In genomic region chr2:35171341-35171861, GRCm38 (mm10) we compare ENCODE assay signal across 10 mouse cellular contexts. TPM values are rescaled to one million over a fixed set of nuclear protein-coding genes. Genes with fewer than 3 reads are reported as not detected.
DNase-seq lines count a peak whose midpoint lies in the region; ATAC-seq and TF ChIP-seq lines count a peak whose summit lies in the region.
"Had no signal": no experiment of that assay in that cellular context is flagged by ENCODE, and none has a peak within 500 bp of the region (broad histone marks: within the 10 kb centered on the region; RNA-seq: fewer than 3 reads in every experiment).

No protein-coding gene starts in this region.

- no peak overlapping the region for H3K4me3 ChIP-seq in intestine, postnatal 0 days (ENCODE audit: low read depth, low read length)
- no peak overlapping the region for H3K4me3 ChIP-seq in intestine, embryonic 15.5 days (replicated peaks)
- H3K4me3 ChIP-seq: embryonic facial prominence, embryonic 13.5 days had no signal

- H3K4me2 ChIP-seq in intestine, postnatal 0 days (replicated peaks; ENCODE audit: low read depth), result no peak overlapping the region
- H3K4me2 ChIP-seq in intestine, embryonic 15.5 days (replicated peaks), result no peak overlapping the region
- H3K4me2 ChIP-seq: embryonic facial prominence, embryonic 13.5 days had no signal

- TF ChIP-seq CTCF in intestine, postnatal 0 days (IDR thresholded peaks at IDR 0.05; ENCODE audit: low read depth), result no peak

- peak; percentile 71 for DNase-seq in fibroblast of lung, adult 2 months (ENCODE audit: low read depth)
- DNase-seq in heart, postnatal 36 days, result peak; percentile 48 to 58
- peak; percentile 78 to 92 for DNase-seq in lung, postnatal 4 days
- DNase-seq in thymus, adult 18-20 months, result no peak
- no peak for DNase-seq in cerebellum, postnatal 14 days
- DNase-seq: midbrain, embryonic 14.5 days had no signal

- intact Hi-C loops in heart, postnatal 36 days (cut with DNase I), result no loop called here

- WGBS in intestine, postnatal 0 days, result 82% methylated on average over 10 of the region's 10 CpGs
- WGBS in intestine, embryonic 15.5 days, result 84% methylated on average over 10 of the region's 10 CpGs

- no peaks in the 10 kb centered on the region for H3K4me1 ChIP-seq in intestine, postnatal 0 days (replicated peaks; ENCODE audit: control insufficient read depth, insufficient read depth, low read length)
- H3K4me1 ChIP-seq in intestine, embryonic 15.5 days (replicated peaks), result 0 out of 2 replicates have a peak, but pooled peaks cover 2% of the 10 kb centered on the region
- H3K4me1 ChIP-seq: embryonic facial prominence, embryonic 13.5 days had no signal

- no peaks in the 10 kb centered on the region for H3K27me3 ChIP-seq in intestine, postnatal 0 days (replicated peaks; ENCODE audit: control insufficient read depth, insufficient read depth, low read length)
- H3K27me3 ChIP-seq in intestine, embryonic 15.5 days (replicated peaks), result no peaks in the 10 kb centered on the region
- H3K27me3 ChIP-seq: embryonic facial prominence, embryonic 13.5 days had no signal

- no peaks in the 10 kb centered on the region for H3K9me3 ChIP-seq in intestine, postnatal 0 days (ENCODE audit: control insufficient read depth)
- H3K9me3 ChIP-seq in intestine, embryonic 15.5 days, result no peaks in the 10 kb centered on the region
- H3K9me3 ChIP-seq: embryonic facial prominence, embryonic 13.5 days had no signal

- H3K36me3 ChIP-seq in intestine, postnatal 0 days (ENCODE audit: control insufficient read depth, insufficient read depth), result peaks cover 89% of the 10 kb centered on the region
- H3K36me3 ChIP-seq in intestine, embryonic 15.5 days, result peaks cover 56% of the 10 kb centered on the region

- H3K27ac ChIP-seq in intestine, postnatal 0 days (ENCODE audit: low read depth, low read length), result no peak overlapping the region
- no peak overlapping the region for H3K27ac ChIP-seq in intestine, embryonic 15.5 days

- ATAC-seq in intestine, postnatal 0 days, result 0 out of 2 replicates have a peak, but pooled peaks have one; percentile 29
- no peak for ATAC-seq in intestine, embryonic 15.5 days
- ATAC-seq in monocyte, adult 5-6 weeks (replicated peaks; ENCODE audit: insufficient number of reproducible peaks, low FRiP score, low TSS enrichment, poor library complexity, severe bottlenecking), result no peak

- no peak overlapping the region for H3K9ac ChIP-seq in intestine, postnatal 0 days (ENCODE audit: low read depth, low read length)
- no peak overlapping the region for H3K9ac ChIP-seq in intestine, embryonic 15.5 days
- H3K9ac ChIP-seq: embryonic facial prominence, embryonic 13.5 days had no signal

RNA-seq across cellular contexts. Expression of gene Rab14, which starts 29.5 kb away (rescaled TPM):
- polyA plus RNA-seq in intestine, postnatal 0 days (2015; fragmentation: Nextera tagmentation; extraction: Ambion mirVana), result 364 and 399 TPM in 2 replicates
- 292 and 338 TPM in 2 replicates for polyA plus RNA-seq in intestine, embryonic 15.5 days (2015; fragmentation: Nextera tagmentation; extraction: Ambion mirVana)
- total RNA-seq in heart, postnatal 36 days (2021), result 100 to 1,000 TPM; 133 to 134 TPM
- 195 to 215 TPM (median 203 TPM) in 3 replicates for total RNA-seq in monocyte, adult 5-6 weeks (2017)

Comparison
In these comparisons a context has a peak if more than half of its experiments do, and no peak if none do; other contexts are left out.
1. DNase-seq: peak in fibroblast of lung, adult 2 months (single experiment), heart, postnatal 36 days (2 of 2) and lung, postnatal 4 days (2 of 2); none in thymus, adult 18-20 months (0 of 2) and cerebellum, postnatal 14 days (0 of 2).